Mouse (Mus musculus): ENCODE data around the gene Cct5. TPM values are rescaled to one million over a fixed set of nuclear protein-coding genes. Genes with fewer than 3 reads are reported as not detected.

Gene Cct5
- 100 to 1,000 TPM; 223 to 246 TPM for total RNA-seq (2021)
- long read RNA-seq, experiment 1, transcript Cct5-201 (11 exons, 1,853 nt): major isoform, 277 of 328 reads
- long read RNA-seq, experiment 1, partial matches to known transcripts: 4 of 328 reads
- long read RNA-seq, experiment 1, other reads (novel, unspliced or antisense): 46 of 328 reads
- long read RNA-seq, experiment 2, transcript Cct5-201 (11 exons, 1,853 nt): major isoform, 342 of 389 reads
- long read RNA-seq, experiment 2, partial matches to known transcripts: 9 of 389 reads
- long read RNA-seq, experiment 2, other reads (novel, unspliced or antisense): 37 of 389 reads

DNA sequence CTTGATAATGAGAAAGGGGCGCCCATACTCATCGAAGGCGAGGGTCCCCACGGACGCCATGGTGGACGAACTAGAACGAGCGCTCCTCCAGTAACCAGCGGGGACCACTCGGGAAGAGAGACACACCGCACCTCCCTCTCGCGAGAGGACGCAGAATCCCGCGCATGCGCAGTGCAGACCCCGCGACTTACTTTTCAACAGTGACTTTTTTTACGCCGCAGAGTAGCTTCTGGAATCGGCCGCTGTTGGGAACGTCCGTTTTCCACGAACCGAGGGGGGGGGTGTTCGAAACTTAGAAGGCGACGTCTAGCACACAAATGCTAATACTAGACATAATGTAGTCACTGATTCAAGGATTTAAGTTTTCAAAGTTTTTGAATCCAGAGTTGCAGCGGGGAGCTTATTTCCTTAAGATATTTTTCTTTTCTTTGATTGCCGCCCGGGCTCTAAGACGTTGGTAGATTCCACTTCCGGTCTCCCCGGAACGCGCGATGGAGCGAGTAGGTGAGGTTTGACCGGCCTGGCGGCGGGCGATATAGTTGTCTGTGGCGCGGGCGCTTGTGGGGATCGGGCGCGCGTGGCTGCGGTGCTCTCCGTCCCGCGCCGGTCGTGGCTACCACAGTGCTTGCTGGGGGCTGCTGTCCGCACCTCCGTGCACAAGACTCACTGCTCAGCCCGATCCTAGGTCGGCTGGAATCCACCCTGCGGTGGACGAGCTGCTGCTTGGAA lies at the start of gene Cct5, which contains the start of gene Fam173b:
Gene Cct5, minus strand, starts transcription at position 159 of the 729 bp plus-strand sequence.
Gene Fam173b, plus strand, starts transcription at position 207 of the 729 bp plus-strand sequence.
- peak; percentile 98 to 100 for DNase-seq (ENCODE audit: low spot score in 2 of 2)

DNA sequence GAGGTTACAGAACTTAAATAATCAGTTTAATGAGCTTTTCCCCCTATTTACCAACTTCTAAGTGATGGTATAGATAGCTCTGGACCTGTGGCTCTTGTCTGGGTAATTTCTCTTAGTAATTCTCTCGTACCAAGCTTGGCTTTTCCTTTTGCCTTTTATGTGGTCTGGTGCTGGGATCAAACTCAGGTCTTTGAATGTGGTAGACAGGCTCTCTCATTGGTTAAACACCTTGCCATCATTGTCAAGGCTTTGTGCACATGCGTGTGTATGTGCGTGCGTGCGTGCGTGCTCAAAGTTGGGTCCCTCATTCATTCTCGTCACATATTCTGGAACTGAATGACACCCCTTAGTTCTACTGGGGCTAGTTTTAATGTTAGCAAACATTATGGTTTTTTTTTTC lies 49.2 kb upstream of the Cct5 start:
- DNase-seq (ENCODE audit: low spot score in 2 of 2): no peak

DNA sequence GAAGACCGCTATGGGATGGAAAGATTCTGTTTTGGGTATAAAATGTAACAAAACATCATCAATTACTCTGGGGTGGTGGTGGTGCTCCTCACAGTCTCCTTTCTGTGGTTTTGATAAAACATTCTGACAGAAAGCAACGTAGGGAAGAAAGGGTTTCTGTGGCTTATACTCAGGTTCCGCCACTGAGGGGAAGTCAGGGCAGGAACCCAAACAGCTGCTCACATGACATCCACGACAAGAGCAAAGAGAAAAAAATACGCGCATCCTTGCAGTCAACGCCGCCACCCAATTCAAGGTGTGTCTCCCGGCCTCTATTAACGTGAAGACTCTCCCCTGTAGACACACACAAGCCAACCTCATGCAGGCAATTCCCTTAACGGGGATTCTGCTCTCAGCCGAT lies 48.1 kb upstream of the Cct5 start:
- DNase-seq (ENCODE audit: low spot score in 2 of 2): no peak

- no peak for DNase-seq (ENCODE audit: low spot score in 2 of 2)
Observed at GRCm38 (mm10) chr15:31647851-31648569, 46.4 kb upstream of the Cct5 start.

GRCm38 (mm10) chr15:31647225-31647624 lies 45.6 kb upstream of the Cct5 start:
- DNase-seq (ENCODE audit: low spot score in 2 of 2): no peak

DNA sequence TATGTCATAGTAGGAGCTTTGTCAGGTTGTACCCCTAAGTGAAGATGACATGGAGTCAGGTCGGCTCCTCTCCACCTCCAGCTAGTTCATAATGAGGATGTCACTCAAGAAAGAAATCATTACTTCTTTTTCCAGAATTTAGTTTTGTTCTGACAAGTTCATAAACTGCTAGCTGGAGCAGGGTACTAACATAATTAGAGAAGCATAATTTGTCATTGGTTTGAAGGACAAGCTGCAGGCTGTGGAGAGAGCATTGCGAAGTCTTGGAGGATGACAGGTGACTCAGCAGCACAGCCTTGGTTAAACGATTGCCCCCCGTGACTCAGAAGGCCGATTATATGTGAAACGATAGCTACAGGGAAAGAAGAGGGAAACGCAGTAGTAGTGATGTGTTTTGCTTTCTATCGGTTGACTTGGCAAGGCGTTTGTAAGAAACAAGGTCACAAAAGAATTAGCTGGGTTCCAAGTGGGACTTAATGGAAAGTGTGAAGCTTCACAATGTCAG lies 34.5 kb upstream of the Cct5 start:
- DNase-seq (ENCODE audit: low spot score in 2 of 2): no peak

DNA sequence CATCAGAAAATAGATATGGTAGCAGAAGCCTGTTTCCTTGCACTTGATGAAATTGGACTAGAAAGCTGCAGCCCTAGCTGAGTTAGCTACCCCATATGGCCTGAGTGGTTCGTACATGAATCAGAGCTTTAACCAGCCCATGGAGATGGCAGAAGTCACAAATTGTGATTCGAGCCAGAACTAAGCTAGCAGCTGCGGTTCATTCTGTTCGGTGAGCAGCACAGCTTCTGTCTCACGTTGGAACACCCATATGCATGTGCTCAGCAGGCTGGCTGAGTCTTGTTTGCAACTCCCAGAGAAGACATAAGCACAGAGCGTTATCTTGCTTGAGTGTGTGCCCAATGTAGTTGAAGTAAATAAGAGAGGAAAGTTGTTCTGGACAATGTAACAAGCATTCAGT lies 33.0 kb upstream of the Cct5 start:
- peak; percentile 78 to 94 for DNase-seq (ENCODE audit: low spot score in 2 of 2)

- no peak for DNase-seq (ENCODE audit: low spot score in 2 of 2)
Observed at GRCm38 (mm10) chr15:31632478-31632877, 30.9 kb upstream of the Cct5 start.

GRCm38 (mm10) chr15:31631396-31631858 lies 29.8 kb upstream of the Cct5 start:
- no peak for DNase-seq (ENCODE audit: low spot score in 2 of 2)

GRCm38 (mm10) chr15:31629556-31629955 lies 28.0 kb upstream of the Cct5 start:
- DNase-seq (ENCODE audit: low spot score in 2 of 2): no peak

DNA sequence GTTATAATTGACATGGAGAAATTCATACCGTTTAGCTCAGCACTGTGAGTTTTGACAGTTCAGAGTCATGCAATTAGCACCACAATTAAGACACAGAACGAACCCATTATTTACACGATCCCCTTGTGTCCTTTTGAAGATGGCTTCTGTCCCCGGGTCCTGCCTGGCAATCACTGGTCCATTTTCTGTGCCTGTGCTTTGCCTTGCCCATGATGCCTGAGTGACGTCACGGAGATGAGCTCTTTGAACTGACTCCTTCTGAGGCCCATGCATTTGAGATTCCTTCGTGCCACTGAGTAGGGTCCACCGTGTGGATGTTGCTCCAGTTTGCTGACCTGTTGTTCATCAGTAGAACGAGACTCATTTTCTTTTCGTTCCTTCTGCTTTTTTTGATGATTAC lies 26.6 kb upstream of the Cct5 start:
- DNase-seq (ENCODE audit: low spot score in 2 of 2): no peak

GRCm38 (mm10) chr15:31627277-31628154 lies 25.9 kb upstream of the Cct5 start:
- no peak for DNase-seq (ENCODE audit: low spot score in 2 of 2)

DNA sequence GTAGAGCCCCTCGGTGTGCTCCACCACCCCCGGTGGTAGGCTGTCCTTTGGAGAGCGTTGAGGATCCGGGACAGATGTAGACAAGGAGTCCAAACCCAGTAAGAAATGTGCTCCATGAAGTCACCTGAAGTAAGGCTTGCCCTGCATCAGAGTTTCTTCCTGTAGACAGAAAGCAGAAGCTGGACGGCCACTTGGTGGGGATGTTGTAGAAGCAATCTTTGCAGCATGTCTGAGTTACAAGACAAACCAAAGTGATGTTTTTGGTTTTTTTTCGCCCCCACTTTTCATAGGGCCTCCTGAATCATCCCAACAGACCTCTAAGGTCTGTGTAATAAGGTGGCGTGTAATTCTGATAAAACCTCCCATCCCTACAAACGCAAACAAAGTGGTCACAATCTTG lies 17.9 kb upstream of the Cct5 start:
- DNase-seq (ENCODE audit: low spot score in 2 of 2): peak in 1 of 2 experiments; percentile 68

DNA sequence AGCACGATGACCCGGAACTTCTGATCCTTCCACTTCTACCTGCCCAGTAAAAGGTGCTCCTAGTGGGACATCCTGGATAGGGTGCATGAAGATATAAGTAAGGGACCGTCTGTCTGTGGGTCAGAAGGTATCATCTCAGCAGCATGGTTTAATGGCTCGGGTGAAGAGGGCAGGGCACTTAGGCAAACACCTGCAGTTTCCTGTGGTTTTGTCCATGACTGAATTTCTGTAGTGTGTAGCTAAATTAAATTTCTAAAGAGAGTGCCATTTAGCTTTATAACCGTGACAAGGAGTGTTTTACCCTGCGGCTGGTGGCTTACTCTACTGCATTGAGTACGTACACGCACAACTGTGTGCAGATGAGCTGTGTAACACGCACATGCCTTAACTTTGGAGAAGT lies 15.7 kb upstream of the Cct5 start:
- no peak for DNase-seq (ENCODE audit: low spot score in 2 of 2)

DNA sequence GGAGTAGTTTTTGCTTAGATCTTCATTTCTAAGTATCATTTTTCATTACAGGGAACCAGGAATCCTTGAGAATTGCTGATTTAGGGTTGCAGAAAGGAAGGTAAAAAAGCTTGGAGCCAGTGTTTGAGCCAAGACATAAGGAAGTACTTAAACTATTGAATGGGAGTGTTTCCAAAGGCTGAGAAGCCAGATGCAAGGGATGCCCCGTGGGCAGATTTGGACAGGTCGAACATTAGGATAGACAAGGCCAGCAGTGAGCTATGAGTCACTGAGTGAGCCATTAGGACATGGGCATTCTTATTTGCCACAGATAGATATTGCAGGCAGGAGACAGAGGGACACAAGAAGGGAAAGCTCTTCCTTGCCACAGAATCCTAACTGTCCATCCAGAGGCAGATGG lies 13.1 kb upstream of the Cct5 start:
- no peak for DNase-seq (ENCODE audit: low spot score in 2 of 2)

DNA sequence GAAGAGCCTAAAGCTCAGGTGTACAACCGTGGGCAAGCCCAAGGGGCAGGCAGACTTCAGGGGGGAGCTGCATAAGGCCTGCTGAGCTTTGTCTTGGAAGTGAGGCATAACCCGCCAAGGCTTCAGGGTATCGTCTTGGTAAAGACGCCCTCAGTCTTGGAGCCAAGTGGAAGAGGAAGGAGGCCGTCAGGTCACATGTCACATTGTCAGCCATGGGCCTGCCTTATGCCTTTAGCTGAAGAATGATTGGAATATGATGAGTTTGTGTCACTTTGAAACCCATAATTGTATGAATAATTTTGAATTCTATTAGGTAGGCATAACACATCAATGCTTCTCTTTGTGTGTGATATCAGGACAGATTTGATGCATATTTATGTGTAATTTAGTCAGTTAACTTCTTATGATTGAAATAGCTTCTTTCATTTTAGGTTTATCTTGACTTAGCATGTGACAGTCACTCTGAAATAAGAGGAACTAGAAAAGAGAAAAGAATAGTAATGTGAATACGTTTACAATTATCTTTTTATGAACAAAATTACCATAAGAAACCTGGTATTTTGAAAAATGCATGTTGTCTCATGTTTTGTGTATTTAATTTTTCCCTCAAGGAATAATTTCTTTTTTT lies 12.3 kb upstream of the Cct5 start:
- no peak for DNase-seq (ENCODE audit: low spot score in 2 of 2)

DNA sequence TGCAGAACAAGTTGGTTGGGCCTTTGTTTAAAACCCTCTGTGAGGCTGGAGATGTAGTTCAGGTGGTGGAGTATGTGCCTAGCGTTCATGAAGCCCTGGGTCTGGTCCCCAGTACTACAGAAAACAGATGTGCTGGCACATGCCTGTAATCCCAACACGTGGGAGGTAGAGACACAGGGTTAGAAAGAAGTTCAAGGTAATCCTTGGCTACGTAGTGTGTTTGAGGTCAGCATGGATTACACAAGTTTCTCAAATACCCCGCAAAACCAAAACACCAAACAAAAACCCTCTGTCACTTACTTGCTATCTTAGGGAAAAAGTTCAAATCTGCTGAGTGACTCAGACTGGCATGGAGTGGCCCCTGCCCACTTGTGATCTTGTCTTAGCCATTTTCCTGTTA lies 10.4 kb upstream of the Cct5 start:
- DNase-seq (ENCODE audit: low spot score in 2 of 2): no peak

GRCm38 (mm10) chr15:31611027-31611426 lies 9.4 kb upstream of the Cct5 start:
- DNase-seq (ENCODE audit: low spot score in 2 of 2): peak in 1 of 2 experiments; percentile 64

DNA sequence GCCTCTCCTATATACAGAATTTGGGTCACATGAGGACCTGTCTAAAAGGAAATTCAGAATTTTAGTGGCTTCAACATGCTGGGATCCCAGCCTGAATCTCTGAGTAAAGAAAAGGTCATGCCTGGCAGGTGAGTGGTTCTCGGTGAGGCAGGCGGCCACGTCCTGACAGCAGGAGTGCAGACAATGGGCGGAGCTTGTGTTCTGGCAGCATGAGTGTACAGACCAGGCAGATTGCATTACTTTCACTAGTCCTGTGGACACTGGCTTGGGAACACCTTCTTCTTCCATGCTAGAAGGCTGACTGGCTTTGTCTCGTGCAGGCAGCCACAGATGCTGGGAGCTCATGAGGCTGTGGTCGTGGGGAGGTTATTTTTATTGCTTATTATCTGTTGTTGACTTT lies 5.2 kb upstream of the Cct5 start:
- no peak for DNase-seq (ENCODE audit: low spot score in 2 of 2)

DNA sequence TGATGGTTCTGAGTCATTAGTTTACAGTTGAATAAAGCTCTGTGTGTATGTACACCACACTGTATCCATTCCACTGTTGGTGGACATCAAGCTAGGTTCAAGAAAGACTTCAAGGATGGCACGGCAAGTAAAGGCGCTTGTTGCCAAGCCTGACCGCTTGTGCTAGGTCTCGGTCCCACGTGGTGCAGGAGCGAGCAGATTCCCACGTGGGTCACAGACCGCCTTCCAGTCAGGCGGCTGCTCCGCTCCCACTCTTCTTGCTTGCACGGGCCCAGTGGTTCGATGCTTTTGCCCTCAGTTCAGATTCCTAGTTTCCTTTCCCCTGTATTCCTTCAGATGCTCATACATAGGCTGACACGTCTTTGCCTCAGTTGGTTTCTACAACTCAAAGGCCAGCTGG lies 1.5 kb upstream of the Cct5 start:
- no peak for DNase-seq (ENCODE audit: low spot score in 2 of 2)

All from layer of hippocampus, postnatal 14 days (tissue).